Mouse (Mus musculus): ENCODE measurements around the gene Pilrb2. TPM values are rescaled to one million over a fixed set of nuclear protein-coding genes. Genes with fewer than 3 reads are reported as not detected.

Gene Pilrb2
- polyA plus RNA-seq, 1 experiment from 2014 or later = 1.1 TPM

Other genes with a start within 250 kb of the Pilrb2 start
- gene Fbxo24, start 242.8 kb downstream of the Pilrb2 start, polyA plus RNA-seq (2014; fragmentation: Nextera tagmentation; extraction: Ambion mirVana) = 0.14 and 0.20 TPM in 2 replicates
- 37.1 and 39.2 TPM in 2 replicates for gene Lrch4, start 242.7 kb downstream of the Pilrb2 start, polyA plus RNA-seq (2014; fragmentation: Nextera tagmentation; extraction: Ambion mirVana)
- 8.1 and 10.7 TPM in 2 replicates for gene Gm20605, start 242.6 kb downstream of the Pilrb2 start, polyA plus RNA-seq (2014; fragmentation: Nextera tagmentation; extraction: Ambion mirVana)
- 9.8 and 9.9 TPM in 2 replicates for gene Sap25, start 230.5 kb downstream of the Pilrb2 start, polyA plus RNA-seq (2014; fragmentation: Nextera tagmentation; extraction: Ambion mirVana)
- 0.17 TPM in 1 of 2 replicates, not detected in the other for gene Irs3, start 226.1 kb downstream of the Pilrb2 start, polyA plus RNA-seq (2014; fragmentation: Nextera tagmentation; extraction: Ambion mirVana)
- 12.9 and 13.2 TPM in 2 replicates for gene Agfg2, start 187.1 kb downstream of the Pilrb2 start, polyA plus RNA-seq (2014; fragmentation: Nextera tagmentation; extraction: Ambion mirVana)
- gene Nyap1, start 130.2 kb downstream of the Pilrb2 start, polyA plus RNA-seq (2014; fragmentation: Nextera tagmentation; extraction: Ambion mirVana) = 1.0 and 1.4 TPM in 2 replicates
- gene Tsc22d4, start 126.1 kb downstream of the Pilrb2 start, polyA plus RNA-seq (2014; fragmentation: Nextera tagmentation; extraction: Ambion mirVana) = 118 and 132 TPM in 2 replicates
- gene Ppp1r35, start 93.0 kb downstream of the Pilrb2 start, polyA plus RNA-seq (2014; fragmentation: Nextera tagmentation; extraction: Ambion mirVana) = 32.7 and 38.1 TPM in 2 replicates
- 13.6 and 17.6 TPM in 2 replicates for gene Mepce, start 84.2 kb downstream of the Pilrb2 start, polyA plus RNA-seq (2014; fragmentation: Nextera tagmentation; extraction: Ambion mirVana)
- 22.3 and 23.3 TPM in 2 replicates for gene Zcwpw1, start 84.0 kb downstream of the Pilrb2 start, polyA plus RNA-seq (2014; fragmentation: Nextera tagmentation; extraction: Ambion mirVana)
- 1.4 and 1.9 TPM in 2 replicates for gene Pilra, start 35.5 kb downstream of the Pilrb2 start, polyA plus RNA-seq (2014; fragmentation: Nextera tagmentation; extraction: Ambion mirVana)
- 0.59 and 0.67 TPM in 2 replicates for gene Pilrb1, start 13.7 kb downstream of the Pilrb2 start, polyA plus RNA-seq (2014; fragmentation: Nextera tagmentation; extraction: Ambion mirVana)
- gene Cyp3a13, start 49.8 kb upstream of the Pilrb2 start, polyA plus RNA-seq (2014; fragmentation: Nextera tagmentation; extraction: Ambion mirVana) = 6.2 TPM in 2 replicates
- gene Gjc3, start 91.3 kb upstream of the Pilrb2 start, polyA plus RNA-seq (2014; fragmentation: Nextera tagmentation; extraction: Ambion mirVana) = 0.39 and 0.55 TPM in 2 replicates
- gene Azgp1, start 109.7 kb upstream of the Pilrb2 start, polyA plus RNA-seq (2014; fragmentation: Nextera tagmentation; extraction: Ambion mirVana) = not detected in 2 replicates
- gene Smok3a, start 149.4 kb upstream of the Pilrb2 start, polyA plus RNA-seq (2014; fragmentation: Nextera tagmentation; extraction: Ambion mirVana) = not detected in 2 replicates
- not detected in 2 replicates for gene Smok3b, start 149.6 kb upstream of the Pilrb2 start, polyA plus RNA-seq (2014; fragmentation: Nextera tagmentation; extraction: Ambion mirVana)
- not detected in 2 replicates for gene Smok3c, start 181.4 kb upstream of the Pilrb2 start, polyA plus RNA-seq (2014; fragmentation: Nextera tagmentation; extraction: Ambion mirVana)
- 27.7 and 28.0 TPM in 2 replicates for gene Zkscan1, start 213.3 kb upstream of the Pilrb2 start, polyA plus RNA-seq (2014; fragmentation: Nextera tagmentation; extraction: Ambion mirVana)
- gene Zscan21, start 245.1 kb upstream of the Pilrb2 start, polyA plus RNA-seq (2014; fragmentation: Nextera tagmentation; extraction: Ambion mirVana) = 59.2 and 60.9 TPM in 2 replicates

Measured in stomach, embryonic 14.5 days (tissue).